Mouse (Mus musculus): ENCODE measurements around the gene 9230112D13Rik. TPM values are rescaled to one million over a fixed set of nuclear protein-coding genes. Genes with fewer than 3 reads are reported as not detected.

Gene 9230112D13Rik
- polyA plus RNA-seq (2014; fragmentation: Nextera tagmentation; extraction: Ambion mirVana): not detected in 2 replicates

GRCm38 (mm10) chr14:34522701-34523100, at the start of gene 9230112D13Rik:
9230112D13Rik (minus strand) TSS chr14:34522801.
- no peak for ATAC-seq (ENCODE audit: insufficient read depth, low FRiP score, low TSS enrichment)
- Histone ChIP-seq H3K4me1 (ENCODE audit: control insufficient read depth, insufficient read depth, low read length) (no peaks in the 10 kb centered on the region), H3K4me3 (ENCODE audit: low read depth, low read length) (no peak within 1 kb of the TSS), H3K9me3 (ENCODE audit: control insufficient read depth, low read length) (no peaks in the 10 kb centered on the region), H3K9ac (ENCODE audit: low read length) (no peak within 1 kb of the TSS), H3K36me3 (ENCODE audit: control insufficient read depth, insufficient read depth, low read length) (no peaks in the 10 kb centered on the region), H3K27me3 (ENCODE audit: control insufficient read depth, insufficient read depth, low read length) (no peaks in the 10 kb centered on the region), H3K27ac (ENCODE audit: low read depth, low read length) (no peak within 1 kb of the TSS), H3K4me2 (ENCODE audit: low read depth) (no peak within 1 kb of the TSS)
- 93% methylated on average over 8 of the region's 8 CpGs for WGBS
- DNase-seq (ENCODE audit: low spot score): no peak

- WGBS: 91% methylated on average over 17 of the region's 17 CpGs
- no peak for ATAC-seq (ENCODE audit: insufficient read depth, low FRiP score, low TSS enrichment)
- no peak overlapping the region for H3K4me2 ChIP-seq (ENCODE audit: low read depth)
- DNase-seq (ENCODE audit: low spot score): no peak
- H3K9ac ChIP-seq (ENCODE audit: low read length): no peak overlapping the region
- H3K4me1 ChIP-seq (ENCODE audit: control insufficient read depth, insufficient read depth, low read length): no peaks in the 10 kb centered on the region
- H3K36me3 ChIP-seq (ENCODE audit: control insufficient read depth, insufficient read depth, low read length): no peaks in the 10 kb centered on the region
- no peaks in the 10 kb centered on the region for H3K9me3 ChIP-seq (ENCODE audit: control insufficient read depth, low read length)
- no peaks in the 10 kb centered on the region for H3K27me3 ChIP-seq (ENCODE audit: control insufficient read depth, insufficient read depth, low read length)
- no peak overlapping the region for H3K4me3 ChIP-seq (ENCODE audit: low read depth, low read length)
- H3K27ac ChIP-seq (ENCODE audit: low read depth, low read length): no peak overlapping the region
Measured at GRCm38 (mm10) chr14:34571610-34572387, 49.2 kb upstream of the 9230112D13Rik start.

GRCm38 (mm10) chr14:34570903-34571302, 48.3 kb upstream of the 9230112D13Rik start:
- Histone ChIP-seq H3K9me3 (ENCODE audit: control insufficient read depth, low read length) (no peaks in the 10 kb centered on the region), H3K36me3 (ENCODE audit: control insufficient read depth, insufficient read depth, low read length) (no peaks in the 10 kb centered on the region), H3K27me3 (ENCODE audit: control insufficient read depth, insufficient read depth, low read length) (no peaks in the 10 kb centered on the region), H3K27ac (ENCODE audit: low read depth, low read length) (no peak overlapping the region), H3K9ac (ENCODE audit: low read length) (no peak overlapping the region), H3K4me3 (ENCODE audit: low read depth, low read length) (no peak overlapping the region), H3K4me2 (ENCODE audit: low read depth) (no peak overlapping the region), H3K4me1 (ENCODE audit: control insufficient read depth, insufficient read depth, low read length) (no peaks in the 10 kb centered on the region)
- ATAC-seq (ENCODE audit: insufficient read depth, low FRiP score, low TSS enrichment) (no peak), DNase-seq (ENCODE audit: low spot score) (no peak)
- 91% methylated on average over 4 of the region's 4 CpGs for WGBS

GRCm38 (mm10) chr14:34570294-34570693, 47.7 kb upstream of the 9230112D13Rik start:
- Histone ChIP-seq H3K36me3 (ENCODE audit: control insufficient read depth, insufficient read depth, low read length) (no peaks in the 10 kb centered on the region), H3K4me2 (ENCODE audit: low read depth) (peak overlapping the region; percentile 33; the same call in 1 of the 2 replicates), H3K4me3 (ENCODE audit: low read depth, low read length) (no peak overlapping the region), H3K27ac (ENCODE audit: low read depth, low read length) (no peak overlapping the region), H3K9me3 (ENCODE audit: control insufficient read depth, low read length) (no peaks in the 10 kb centered on the region), H3K4me1 (ENCODE audit: control insufficient read depth, insufficient read depth, low read length) (no peaks in the 10 kb centered on the region), H3K9ac (ENCODE audit: low read length) (no peak overlapping the region), H3K27me3 (ENCODE audit: control insufficient read depth, insufficient read depth, low read length) (no peaks in the 10 kb centered on the region)
- DNase-seq (ENCODE audit: low spot score): peak; percentile 79
- peak; percentile 84 for ATAC-seq (ENCODE audit: insufficient read depth, low FRiP score, low TSS enrichment)
- 2% methylated on average over 6 of the region's 6 CpGs for WGBS

- H3K9me3 ChIP-seq (ENCODE audit: control insufficient read depth, low read length): no peaks in the 10 kb centered on the region
- no peaks in the 10 kb centered on the region for H3K27me3 ChIP-seq (ENCODE audit: control insufficient read depth, insufficient read depth, low read length)
- H3K4me1 ChIP-seq (ENCODE audit: control insufficient read depth, insufficient read depth, low read length): no peaks in the 10 kb centered on the region
- no peaks in the 10 kb centered on the region for H3K36me3 ChIP-seq (ENCODE audit: control insufficient read depth, insufficient read depth, low read length)
- ATAC-seq (ENCODE audit: insufficient read depth, low FRiP score, low TSS enrichment) (no peak), DNase-seq (ENCODE audit: low spot score) (no peak)
- peak overlapping the region; percentile 33 for H3K4me2 ChIP-seq (ENCODE audit: low read depth)
- WGBS: 41% methylated on average over 27 of the region's 27 CpGs
- H3K4me3 ChIP-seq (ENCODE audit: low read depth, low read length): peak overlapping the region; percentile 2; the same call in 1 of the 2 replicates
- H3K9ac ChIP-seq (ENCODE audit: low read length): no peak overlapping the region
- H3K27ac ChIP-seq (ENCODE audit: low read depth, low read length): no peak overlapping the region
Measured at GRCm38 (mm10) chr14:34569534-34570194, 47.1 kb upstream of the 9230112D13Rik start.

- no peak for ATAC-seq (ENCODE audit: insufficient read depth, low FRiP score, low TSS enrichment)
- 86% methylated on average over 4 of the region's 4 CpGs for WGBS
Measured at GRCm38 (mm10) chr14:34568626-34569025, 46.0 kb upstream of the 9230112D13Rik start.

GRCm38 (mm10) chr14:34567697-34568096, 45.1 kb upstream of the 9230112D13Rik start:
- Histone ChIP-seq H3K9ac (ENCODE audit: low read length) (no peak overlapping the region), H3K4me2 (ENCODE audit: low read depth) (no peak overlapping the region), H3K27ac (ENCODE audit: low read depth, low read length) (no peak overlapping the region), H3K4me1 (ENCODE audit: control insufficient read depth, insufficient read depth, low read length) (no peaks in the 10 kb centered on the region), H3K27me3 (ENCODE audit: control insufficient read depth, insufficient read depth, low read length) (no peaks in the 10 kb centered on the region), H3K9me3 (ENCODE audit: control insufficient read depth, low read length) (no peaks in the 10 kb centered on the region), H3K36me3 (ENCODE audit: control insufficient read depth, insufficient read depth, low read length) (no peaks in the 10 kb centered on the region), H3K4me3 (ENCODE audit: low read depth, low read length) (no peak overlapping the region)
- 74% methylated on average over 5 of the region's 5 CpGs for WGBS
- DNase-seq (ENCODE audit: low spot score): no peak
- ATAC-seq (ENCODE audit: insufficient read depth, low FRiP score, low TSS enrichment): no peak

More at GRCm38 (mm10) chr14:34568626-34569025, 46.0 kb upstream of the 9230112D13Rik start:
- no peak for DNase-seq (ENCODE audit: low spot score)
- no peak overlapping the region for H3K4me3 ChIP-seq (ENCODE audit: low read depth, low read length)
- H3K9me3 ChIP-seq (ENCODE audit: control insufficient read depth, low read length): no peaks in the 10 kb centered on the region
- H3K27ac ChIP-seq (ENCODE audit: low read depth, low read length): no peak overlapping the region
- no peaks in the 10 kb centered on the region for H3K36me3 ChIP-seq (ENCODE audit: control insufficient read depth, insufficient read depth, low read length)
- H3K9ac ChIP-seq (ENCODE audit: low read length): no peak overlapping the region
- H3K4me2 ChIP-seq (ENCODE audit: low read depth): no peak overlapping the region
- H3K4me1 ChIP-seq (ENCODE audit: control insufficient read depth, insufficient read depth, low read length): no peaks in the 10 kb centered on the region
- no peaks in the 10 kb centered on the region for H3K27me3 ChIP-seq (ENCODE audit: control insufficient read depth, insufficient read depth, low read length)

GRCm38 (mm10) chr14:34566530-34566929, 43.9 kb upstream of the 9230112D13Rik start:
- Histone ChIP-seq H3K9ac (ENCODE audit: low read length) (no peak overlapping the region), H3K27me3 (ENCODE audit: control insufficient read depth, insufficient read depth, low read length) (no peaks in the 10 kb centered on the region), H3K4me3 (ENCODE audit: low read depth, low read length) (no peak overlapping the region), H3K4me2 (ENCODE audit: low read depth) (no peak overlapping the region), H3K27ac (ENCODE audit: low read depth, low read length) (no peak overlapping the region), H3K36me3 (ENCODE audit: control insufficient read depth, insufficient read depth, low read length) (no peaks in the 10 kb centered on the region), H3K4me1 (ENCODE audit: control insufficient read depth, insufficient read depth, low read length) (no peaks in the 10 kb centered on the region), H3K9me3 (ENCODE audit: control insufficient read depth, low read length) (no peaks in the 10 kb centered on the region)
- WGBS: 93% methylated on average over 7 of the region's 7 CpGs
- no peak for ATAC-seq (ENCODE audit: insufficient read depth, low FRiP score, low TSS enrichment)
- DNase-seq (ENCODE audit: low spot score): no peak

Data from neural tube, embryonic 11.5 days (tissue).